Mouse (Mus musculus): ENCODE results near the gene Nap1l4. TPM values are rescaled to one million over a fixed set of nuclear protein-coding genes. Genes with fewer than 3 reads are reported as not detected.

The Nap1l4 gene
- 240 and 245 TPM in 2 replicates for polyA plus RNA-seq (2015; fragmentation: Nextera tagmentation; extraction: Ambion mirVana)

DNA sequence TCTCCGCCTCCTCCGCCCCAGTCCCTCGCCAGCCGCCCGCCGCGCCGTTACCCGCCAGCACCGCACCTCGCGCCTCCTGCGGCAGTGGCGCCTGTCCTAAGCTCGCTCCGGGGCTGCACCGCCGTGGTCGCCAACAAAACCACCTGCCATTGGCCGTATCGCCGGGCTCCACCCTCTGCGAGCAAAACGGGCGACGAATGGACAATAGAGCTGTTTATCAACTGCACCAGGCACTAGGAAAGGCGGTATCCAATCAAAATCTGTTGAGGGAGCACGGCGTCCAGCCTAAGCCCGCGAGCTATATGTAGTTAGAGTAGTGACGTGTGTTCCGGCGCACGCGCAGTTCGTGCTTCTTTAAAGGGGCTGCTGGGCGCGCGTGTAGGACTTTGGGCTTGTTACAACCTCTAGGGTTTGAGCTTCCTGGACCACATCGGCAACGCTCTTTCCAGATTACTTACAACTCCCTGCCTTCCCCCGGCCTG, at the start of gene Nap1l4:
TSS of gene Nap1l4 (minus strand) at position 131 of the 482 bp plus-strand sequence.
- under 1% methylated on average over 43 of the region's 43 CpGs for WGBS
- Histone ChIP-seq H3K4me1 (ENCODE audit: control insufficient read depth, insufficient read depth, low read length) (peaks cover 29% of the 10 kb centered on the region), H3K36me3 (ENCODE audit: control insufficient read depth, insufficient read depth) (no peaks in the 10 kb centered on the region), H3K27me3 (ENCODE audit: control insufficient read depth, insufficient read depth, low read length) (no peaks in the 10 kb centered on the region), H3K27ac (ENCODE audit: low read length) (peak within 1 kb of the TSS; percentile 96), H3K4me3 (ENCODE audit: low read length) (peak within 1 kb of the TSS; percentile 96), H3K9me3 (replicated peaks; ENCODE audit: control insufficient read depth, low read length) (no peaks in the 10 kb centered on the region), H3K9ac (ENCODE audit: low read length) (peak within 1 kb of the TSS; percentile 97), H3K4me2 (ENCODE audit: low read depth, low read length) (peak within 1 kb of the TSS; percentile 97)
- peak; percentile 97 for ATAC-seq (replicated peaks; ENCODE audit: extremely low read depth, insufficient read depth, low FRiP score)

DNA sequence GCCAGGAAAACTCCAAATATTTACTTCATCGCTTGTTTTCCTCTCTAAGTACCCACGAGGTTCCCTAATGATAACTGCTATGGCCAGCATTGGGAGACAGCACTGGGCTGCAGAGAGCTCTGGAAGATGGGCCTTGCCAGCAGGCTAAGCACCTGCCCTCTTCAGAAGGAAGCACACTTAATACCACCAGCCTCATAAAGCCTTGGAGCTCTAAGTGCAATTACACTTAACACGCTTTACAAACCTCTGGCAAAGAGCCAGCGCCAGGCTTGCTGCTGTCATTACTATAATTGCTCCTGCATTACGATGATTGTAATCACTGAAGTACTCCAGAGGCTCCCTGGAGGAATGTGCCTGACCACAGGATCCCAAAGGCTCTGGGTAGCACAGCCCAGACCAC, 46.0 kb upstream of the Nap1l4 start:
- peaks cover 6% of the 10 kb centered on the region; the same call in 1 of the 2 replicates for H3K36me3 ChIP-seq (ENCODE audit: control insufficient read depth, insufficient read depth)
- H3K4me2 ChIP-seq (ENCODE audit: low read depth, low read length) = no peak overlapping the region
- no peaks in the 10 kb centered on the region for H3K9me3 ChIP-seq (replicated peaks; ENCODE audit: control insufficient read depth, low read length)
- H3K27me3 ChIP-seq (ENCODE audit: control insufficient read depth, insufficient read depth, low read length) = no peaks in the 10 kb centered on the region
- H3K27ac ChIP-seq (ENCODE audit: low read length) = no peak overlapping the region
- peaks cover 17% of the 10 kb centered on the region for H3K4me1 ChIP-seq (ENCODE audit: control insufficient read depth, insufficient read depth, low read length)
- no peak overlapping the region for H3K9ac ChIP-seq (ENCODE audit: low read length)
- ATAC-seq (replicated peaks; ENCODE audit: extremely low read depth, insufficient read depth, low FRiP score) = no peak; the same call in 1 of the 2 replicates
- H3K4me3 ChIP-seq (ENCODE audit: low read length) = no peak overlapping the region
- WGBS = 44% methylated on average over 5 of the region's 5 CpGs

DNA sequence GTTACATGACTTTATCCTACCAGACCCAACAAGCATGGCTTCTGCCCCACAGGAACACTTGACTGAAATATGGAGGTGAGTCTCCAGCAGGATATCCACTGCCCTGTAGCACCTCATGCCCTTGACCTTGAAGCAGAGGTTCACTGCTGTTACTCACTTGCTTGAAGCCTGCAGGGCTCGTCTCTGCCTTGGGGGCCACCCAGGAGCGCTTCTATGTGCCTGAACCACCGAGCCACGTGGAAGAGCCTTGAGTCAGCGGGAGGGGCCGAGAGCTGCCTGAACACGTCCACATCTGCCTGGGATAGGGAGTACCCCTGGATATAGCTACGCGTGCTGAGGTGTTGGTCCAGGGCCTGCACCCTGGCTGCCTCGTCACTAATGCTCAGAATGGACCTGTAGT, 43.3 kb upstream of the Nap1l4 start:
- Histone ChIP-seq H3K36me3 (ENCODE audit: control insufficient read depth, insufficient read depth) (peaks cover 15% of the 10 kb centered on the region), H3K4me2 (ENCODE audit: low read depth, low read length) (no peak overlapping the region)
- 88% methylated on average over 10 of the region's 10 CpGs for WGBS

DNA sequence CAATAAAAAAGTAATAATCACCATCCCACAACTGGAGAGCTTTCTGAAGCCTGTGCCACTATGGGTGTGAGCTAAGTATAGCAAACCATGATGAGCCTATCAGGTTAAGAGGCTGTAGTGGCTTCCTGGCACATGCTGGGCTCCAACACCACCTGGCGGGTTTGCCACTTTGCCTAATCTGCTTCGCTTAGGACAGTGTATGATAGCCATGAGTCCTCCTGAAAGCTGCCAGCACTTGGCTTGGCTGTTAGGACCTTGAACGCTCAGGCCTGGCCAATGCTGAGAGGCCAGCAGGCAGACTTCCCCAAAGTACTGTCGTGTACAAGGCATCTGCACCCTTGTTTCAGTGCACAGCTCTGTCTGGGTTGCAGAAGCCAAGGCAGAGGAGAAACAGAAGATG, 39.1 kb upstream of the Nap1l4 start:
- Histone ChIP-seq H3K4me2 (ENCODE audit: low read depth, low read length) (no peak overlapping the region), H3K36me3 (ENCODE audit: control insufficient read depth, insufficient read depth) (peaks cover 42% of the 10 kb centered on the region), H3K4me1 (ENCODE audit: control insufficient read depth, insufficient read depth, low read length) (no peaks in the 10 kb centered on the region), H3K4me3 (ENCODE audit: low read length) (no peak overlapping the region), H3K9ac (ENCODE audit: low read length) (no peak overlapping the region), H3K27me3 (ENCODE audit: control insufficient read depth, insufficient read depth, low read length) (no peaks in the 10 kb centered on the region), H3K9me3 (replicated peaks; ENCODE audit: control insufficient read depth, low read length) (no peaks in the 10 kb centered on the region), H3K27ac (ENCODE audit: low read length) (no peak overlapping the region)
- no peak for ATAC-seq (replicated peaks; ENCODE audit: extremely low read depth, insufficient read depth, low FRiP score)
- 80% methylated on average over 4 of the region's 4 CpGs for WGBS

More for the DNA sequence above, 43.3 kb upstream of the Nap1l4 start:
- Histone ChIP-seq H3K27ac (ENCODE audit: low read length) (no peak overlapping the region), H3K9me3 (replicated peaks; ENCODE audit: control insufficient read depth, low read length) (no peaks in the 10 kb centered on the region), H3K9ac (ENCODE audit: low read length) (no peak overlapping the region), H3K4me3 (ENCODE audit: low read length) (no peak overlapping the region), H3K27me3 (ENCODE audit: control insufficient read depth, insufficient read depth, low read length) (no peaks in the 10 kb centered on the region), H3K4me1 (ENCODE audit: control insufficient read depth, insufficient read depth, low read length) (peaks cover 9% of the 10 kb centered on the region)
- no peak for ATAC-seq (replicated peaks; ENCODE audit: extremely low read depth, insufficient read depth, low FRiP score)

DNA sequence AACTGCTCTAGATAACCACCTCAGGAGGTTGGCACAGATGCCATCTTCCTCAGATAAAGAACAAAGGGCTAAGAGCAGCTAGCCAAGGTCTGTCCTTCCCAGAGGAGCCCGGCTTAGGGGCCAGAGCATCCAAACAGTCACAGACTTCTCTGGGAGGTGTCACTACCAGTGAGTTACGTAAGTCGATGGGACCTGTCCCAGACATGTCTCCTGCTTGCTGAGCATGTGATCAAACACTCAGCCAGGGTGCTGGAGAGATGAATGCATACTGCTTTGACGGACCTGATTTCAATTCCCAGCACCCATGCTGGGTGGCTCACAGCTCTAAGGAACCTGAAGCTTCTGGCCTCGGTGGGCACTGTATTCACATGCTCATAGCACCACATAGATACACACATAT, 38.7 kb upstream of the Nap1l4 start:
- Histone ChIP-seq H3K4me1 (ENCODE audit: control insufficient read depth, insufficient read depth, low read length) (no peaks in the 10 kb centered on the region), H3K9ac (ENCODE audit: low read length) (no peak overlapping the region), H3K36me3 (ENCODE audit: control insufficient read depth, insufficient read depth) (peaks cover 47% of the 10 kb centered on the region), H3K27me3 (ENCODE audit: control insufficient read depth, insufficient read depth, low read length) (no peaks in the 10 kb centered on the region), H3K27ac (ENCODE audit: low read length) (no peak overlapping the region), H3K9me3 (replicated peaks; ENCODE audit: control insufficient read depth, low read length) (no peaks in the 10 kb centered on the region), H3K4me2 (ENCODE audit: low read depth, low read length) (no peak overlapping the region), H3K4me3 (ENCODE audit: low read length) (no peak overlapping the region)
- WGBS = 83% methylated on average over 5 of the region's 5 CpGs
- ATAC-seq (replicated peaks; ENCODE audit: extremely low read depth, insufficient read depth, low FRiP score) = no peak

DNA sequence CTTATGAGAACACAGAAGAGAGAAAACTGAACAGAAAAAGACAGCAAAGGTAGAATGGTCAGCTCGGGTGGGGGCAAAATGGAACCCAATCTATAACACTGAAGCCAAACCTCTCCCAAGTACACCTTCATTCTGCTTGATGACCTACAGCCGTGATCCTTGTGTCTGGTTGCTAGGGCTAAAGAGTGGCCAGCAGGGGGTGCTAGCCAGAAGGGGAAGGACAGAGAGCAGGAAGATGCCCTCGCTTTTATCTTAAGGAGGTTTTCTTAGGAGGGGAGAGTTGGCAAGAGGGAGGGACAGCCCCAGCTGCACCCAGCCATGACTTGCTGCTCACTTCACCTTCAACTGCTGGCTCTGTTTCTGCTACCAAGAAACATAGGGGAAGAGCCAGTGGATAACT, 35.0 kb upstream of the Nap1l4 start:
- ATAC-seq (replicated peaks; ENCODE audit: extremely low read depth, insufficient read depth, low FRiP score) = no peak
- Histone ChIP-seq H3K4me1 (ENCODE audit: control insufficient read depth, insufficient read depth, low read length) (no peaks in the 10 kb centered on the region), H3K36me3 (ENCODE audit: control insufficient read depth, insufficient read depth) (peaks cover 56% of the 10 kb centered on the region), H3K27ac (ENCODE audit: low read length) (no peak overlapping the region), H3K27me3 (ENCODE audit: control insufficient read depth, insufficient read depth, low read length) (no peaks in the 10 kb centered on the region), H3K9me3 (replicated peaks; ENCODE audit: control insufficient read depth, low read length) (no peaks in the 10 kb centered on the region), H3K4me3 (ENCODE audit: low read length) (no peak overlapping the region), H3K9ac (ENCODE audit: low read length) (no peak overlapping the region), H3K4me2 (ENCODE audit: low read depth, low read length) (no peak overlapping the region)
- WGBS = 22% methylated on average over 3 of the region's 3 CpGs

DNA sequence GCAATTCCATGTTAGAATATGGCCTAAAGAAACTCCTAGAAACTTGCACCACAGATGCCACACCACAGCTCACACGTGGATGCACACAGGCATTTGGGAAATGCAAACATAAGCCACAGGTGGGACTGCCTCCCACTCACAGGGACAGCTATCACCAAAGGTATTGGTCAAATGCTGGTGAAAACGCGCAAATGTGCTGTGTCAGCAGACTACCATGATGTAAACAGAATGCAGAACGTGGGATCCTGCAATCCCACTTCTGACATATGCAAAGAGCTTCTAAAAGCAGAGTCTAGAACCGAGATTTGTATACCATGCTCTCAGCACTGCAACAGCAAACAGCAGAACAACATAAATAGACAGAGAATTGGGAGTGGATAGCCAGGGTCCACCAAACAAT, 34.1 kb upstream of the Nap1l4 start:
- no peaks in the 10 kb centered on the region for H3K4me1 ChIP-seq (ENCODE audit: control insufficient read depth, insufficient read depth, low read length)
- H3K9ac ChIP-seq (ENCODE audit: low read length) = no peak overlapping the region
- H3K4me2 ChIP-seq (ENCODE audit: low read depth, low read length) = no peak overlapping the region
- H3K27me3 ChIP-seq (ENCODE audit: control insufficient read depth, insufficient read depth, low read length) = no peaks in the 10 kb centered on the region
- no peak overlapping the region for H3K4me3 ChIP-seq (ENCODE audit: low read length)
- no peaks in the 10 kb centered on the region for H3K9me3 ChIP-seq (replicated peaks; ENCODE audit: control insufficient read depth, low read length)
- no peak for ATAC-seq (replicated peaks; ENCODE audit: extremely low read depth, insufficient read depth, low FRiP score)
- H3K27ac ChIP-seq (ENCODE audit: low read length) = no peak overlapping the region
- peaks cover 51% of the 10 kb centered on the region for H3K36me3 ChIP-seq (ENCODE audit: control insufficient read depth, insufficient read depth)
- 88% methylated on average over 5 of the region's 5 CpGs for WGBS

DNA sequence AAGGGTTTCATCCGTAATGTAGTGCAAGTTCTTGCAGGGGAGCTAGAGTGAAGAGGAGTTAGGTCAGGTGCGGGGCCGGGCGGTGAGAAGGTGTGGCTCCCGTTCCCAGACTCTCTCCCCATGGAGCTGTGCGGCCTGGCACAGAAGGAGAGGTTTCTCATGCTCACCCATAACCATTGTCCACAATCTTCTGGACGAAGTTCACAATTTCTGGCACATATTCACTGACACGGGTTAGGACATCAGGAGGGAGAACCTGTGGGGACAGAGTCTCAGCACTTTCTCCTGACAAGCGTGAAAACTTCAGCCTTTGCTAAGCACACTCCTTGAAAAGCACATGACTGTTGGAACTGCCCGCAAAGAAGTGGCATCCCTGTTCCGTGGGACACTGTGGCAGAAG, 26.8 kb upstream of the Nap1l4 start:
- no peaks in the 10 kb centered on the region for H3K27me3 ChIP-seq (ENCODE audit: control insufficient read depth, insufficient read depth, low read length)
- H3K9me3 ChIP-seq (replicated peaks; ENCODE audit: control insufficient read depth, low read length) = no peaks in the 10 kb centered on the region
- no peak overlapping the region for H3K4me3 ChIP-seq (ENCODE audit: low read length)
- 88% methylated on average over 11 of the region's 11 CpGs for WGBS
- no peak overlapping the region for H3K27ac ChIP-seq (ENCODE audit: low read length)
- no peaks in the 10 kb centered on the region for H3K4me1 ChIP-seq (ENCODE audit: control insufficient read depth, insufficient read depth, low read length)
- no peak overlapping the region for H3K4me2 ChIP-seq (ENCODE audit: low read depth, low read length)
- H3K9ac ChIP-seq (ENCODE audit: low read length) = no peak overlapping the region
- ATAC-seq (replicated peaks; ENCODE audit: extremely low read depth, insufficient read depth, low FRiP score) = no peak
- peaks cover 47% of the 10 kb centered on the region for H3K36me3 ChIP-seq (ENCODE audit: control insufficient read depth, insufficient read depth)

DNA sequence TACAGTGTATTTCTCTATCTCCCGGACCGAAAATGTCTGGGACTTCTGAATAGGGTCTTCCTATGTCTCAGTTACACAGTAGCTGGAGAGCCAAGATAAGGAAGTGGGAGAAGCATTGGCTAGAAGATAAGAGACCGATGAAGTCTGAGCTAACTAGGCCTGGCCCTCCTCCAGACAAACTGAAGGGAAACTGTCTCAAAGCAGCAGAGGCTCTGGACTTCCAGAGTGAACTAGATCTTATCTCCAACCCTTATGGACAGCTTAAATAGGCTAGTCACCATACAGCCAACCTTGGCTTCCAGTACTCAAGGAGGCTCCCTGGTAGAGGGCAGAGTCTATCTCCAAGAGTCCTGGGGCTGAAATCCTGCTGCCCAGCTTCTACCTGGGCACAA, 16.7 kb upstream of the Nap1l4 start:
- H3K27ac ChIP-seq (ENCODE audit: low read length) = no peak overlapping the region

More for the DNA sequence above, 16.7 kb upstream of the Nap1l4 start:
- Histone ChIP-seq H3K9me3 (replicated peaks; ENCODE audit: control insufficient read depth, low read length) (no peaks in the 10 kb centered on the region), H3K4me2 (ENCODE audit: low read depth, low read length) (no peak overlapping the region), H3K4me3 (ENCODE audit: low read length) (no peak overlapping the region), H3K36me3 (ENCODE audit: control insufficient read depth, insufficient read depth) (peaks cover 47% of the 10 kb centered on the region), H3K27me3 (ENCODE audit: control insufficient read depth, insufficient read depth, low read length) (no peaks in the 10 kb centered on the region), H3K4me1 (ENCODE audit: control insufficient read depth, insufficient read depth, low read length) (no peaks in the 10 kb centered on the region), H3K9ac (ENCODE audit: low read length) (no peak overlapping the region)
- ATAC-seq (replicated peaks; ENCODE audit: extremely low read depth, insufficient read depth, low FRiP score) = no peak
- 53% methylated on average over 3 of the region's 3 CpGs for WGBS
